Mouse (Mus musculus) hindbrain, embryonic 16.5 days (tissue): Measurements from ENCODE around the gene Hecw1. TPM values are rescaled to one million over a fixed set of nuclear protein-coding genes. Genes with fewer than 3 reads are reported as not detected.
A peak's percentile ranks its signal among the peaks of the same experiment; 100 is the strongest.

Experiments
- ATAC-seq: fragments of 200-750 bp; cut with Nextera tagmentation; 2 replicates; pipeline ENCODE4 v1.8.0; 2017; ENCODE audit warnings: moderate TSS enrichment, moderate library complexity
- H3K27ac ChIP-seq: fragments of 300-500 bp; sonication (generic); 2 replicates; pipeline ENCODE4 v1.5.1; 2014; ENCODE audit warnings: low read depth, mild to moderate bottlenecking, control low read depth, low read length, moderate library complexity
- H3K27me3 ChIP-seq: fragments of 300-500 bp; sonication (generic); replicated peaks from 2 replicates; pipeline ENCODE4 v1.6.1; 2014; ENCODE audit warnings: low read length; ENCODE audit not compliant: control insufficient read depth, insufficient read depth
- H3K36me3 ChIP-seq: fragments of 300-500 bp; sonication (generic); 2 replicates; pipeline ENCODE4 v1.6.1; 2014; ENCODE audit warnings: mild to moderate bottlenecking, low read length, moderate library complexity, mixed read lengths; ENCODE audit not compliant: control insufficient read depth, insufficient read depth
- H3K4me1 ChIP-seq: fragments of 300-500 bp; sonication (generic); 2 replicates; pipeline ENCODE4 v1.6.1; 2014; ENCODE audit warnings: low read depth, low read length; ENCODE audit not compliant: control insufficient read depth, insufficient read depth
- H3K4me2 ChIP-seq: fragments of 300-500 bp; sonication (generic); 2 replicates; pipeline ENCODE4 v1.6.1; 2014; ENCODE audit warnings: mild to moderate bottlenecking, low read length, control low read depth, moderate library complexity
- H3K4me3 ChIP-seq: fragments of 300-500 bp; sonication (generic); 2 replicates; pipeline ENCODE4 v1.5.1; 2014; ENCODE audit warnings: mild to moderate bottlenecking, low read length, control low read depth, moderate library complexity
- H3K9ac ChIP-seq: fragments of 300-500 bp; sonication (generic); 2 replicates; pipeline ENCODE4 v1.6.1; 2014; ENCODE audit warnings: low read depth, mild to moderate bottlenecking, control low read depth, low read length, moderate library complexity
- H3K9me3 ChIP-seq: fragments of 300-500 bp; sonication (generic); 2 replicates; pipeline ENCODE4 v1.6.1; 2014; ENCODE audit warnings: mild to moderate bottlenecking, low read length, moderate library complexity; ENCODE audit not compliant: control insufficient read depth
- WGBS: fragments of 180-500 bp; shearing (Covaris S2); extraction: QIAGEN DNeasy Blood & Tissue Kit; methylation state at CpG from one replicate; pipeline ENCODE4 v1.1.7; 2014; 5-methylcytosine and 5-hydroxymethylcytosine counted together
- polyA plus RNA-seq: library from polyadenylated mRNA; unstranded; fragments of >200 nt; fragmentation: Nextera tagmentation; extraction: Ambion mirVana; gene quantifications from 2 replicates; pipeline ENCODE4 v1.2.1, GENCODE M21; 2015

Gene Hecw1
- 37.9 and 38.9 TPM in 2 replicates for polyA plus RNA-seq

DNA sequence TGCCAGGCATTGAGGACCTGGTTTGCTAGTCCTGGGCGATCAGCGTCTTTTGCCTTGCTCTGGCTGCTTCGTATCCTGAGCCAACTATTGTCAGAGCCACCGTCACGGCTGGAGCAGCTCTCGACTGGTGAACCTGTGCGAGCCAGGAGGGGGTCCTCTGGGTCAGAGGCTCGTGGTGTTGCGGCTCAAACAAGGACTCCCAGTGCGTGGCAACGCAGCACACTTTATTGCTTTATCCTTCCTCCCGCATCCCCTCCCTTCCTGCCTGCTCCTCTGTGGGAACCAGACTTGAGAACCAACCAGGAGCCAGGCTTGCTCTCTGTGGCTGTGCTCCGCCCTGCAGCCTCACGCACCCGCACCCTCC lies at the start of gene Hecw1:
Hecw1 (minus strand) TSS at position 323 of the 364 bp plus-strand sequence.
- H3K4me3 ChIP-seq = peak within 1 kb of the TSS; percentile 55
- peak within 1 kb of the TSS; percentile 94 for H3K27ac ChIP-seq
- peak within 1 kb of the TSS; percentile 85 for H3K9ac ChIP-seq
- H3K4me1 ChIP-seq = peaks cover 12% of the 10 kb centered on the region
- ATAC-seq = peak; percentile 88
- no peaks in the 10 kb centered on the region for H3K27me3 ChIP-seq
- H3K9me3 ChIP-seq = no peaks in the 10 kb centered on the region
- H3K36me3 ChIP-seq = no peaks in the 10 kb centered on the region
- WGBS = under 1% methylated on average over 15 of the region's 15 CpGs
- H3K4me2 ChIP-seq = peak within 1 kb of the TSS; percentile 58

DNA sequence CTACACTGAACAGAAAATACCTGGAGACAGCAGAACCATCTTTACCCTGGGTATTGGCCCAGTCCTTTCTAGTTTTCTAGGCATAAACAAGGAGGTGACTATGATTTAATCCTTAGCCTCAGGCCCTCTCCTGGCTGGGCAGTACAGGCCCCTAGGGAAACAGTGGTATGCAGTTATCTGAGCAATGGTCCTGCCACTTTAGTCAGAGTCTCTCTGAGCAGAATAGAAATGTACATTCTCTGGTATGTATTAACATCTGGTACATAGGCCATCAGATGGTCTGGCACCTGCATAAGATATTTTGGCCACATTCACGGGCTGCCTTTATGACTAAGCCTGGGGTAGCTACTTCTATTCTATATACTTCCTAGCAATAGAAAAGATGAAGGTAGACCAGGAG lies 38.3 kb upstream of the Hecw1 start:
- Histone ChIP-seq H3K27ac (no peak overlapping the region), H3K9ac (no peak overlapping the region), H3K27me3 (no peaks in the 10 kb centered on the region), H3K9me3 (no peaks in the 10 kb centered on the region), H3K4me3 (no peak overlapping the region), H3K36me3 (no peaks in the 10 kb centered on the region), H3K4me2 (no peak overlapping the region), H3K4me1 (no peaks in the 10 kb centered on the region)
- no peak for ATAC-seq
- WGBS = 96% methylated on average over 1 of the region's 1 CpGs

DNA sequence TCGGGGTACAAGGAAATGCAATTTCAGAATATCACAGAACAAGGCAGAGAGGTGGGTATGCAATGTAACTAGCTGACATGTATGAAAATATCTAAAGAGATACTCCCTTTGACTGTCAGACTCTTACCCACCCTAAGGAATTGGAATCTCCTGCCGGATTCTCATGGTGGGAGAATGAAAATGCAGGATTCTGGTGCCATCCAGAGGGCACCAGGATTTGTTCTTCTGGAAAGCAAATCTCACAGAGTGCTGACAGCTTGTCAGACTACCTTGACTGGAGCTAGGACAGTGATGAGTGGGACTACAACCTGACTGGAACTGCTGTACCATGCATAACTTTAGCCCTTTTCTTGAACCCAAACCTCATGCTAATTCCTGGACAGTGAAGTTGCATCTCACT lies 29.6 kb upstream of the Hecw1 start:
- Histone ChIP-seq H3K4me3 (no peak overlapping the region), H3K27ac (no peak overlapping the region), H3K36me3 (no peaks in the 10 kb centered on the region), H3K9ac (no peak overlapping the region), H3K27me3 (no peaks in the 10 kb centered on the region), H3K4me1 (no peaks in the 10 kb centered on the region), H3K4me2 (no peak overlapping the region), H3K9me3 (no peaks in the 10 kb centered on the region)
- no peak for ATAC-seq
- 82% methylated on average over 2 of the region's 2 CpGs for WGBS

DNA sequence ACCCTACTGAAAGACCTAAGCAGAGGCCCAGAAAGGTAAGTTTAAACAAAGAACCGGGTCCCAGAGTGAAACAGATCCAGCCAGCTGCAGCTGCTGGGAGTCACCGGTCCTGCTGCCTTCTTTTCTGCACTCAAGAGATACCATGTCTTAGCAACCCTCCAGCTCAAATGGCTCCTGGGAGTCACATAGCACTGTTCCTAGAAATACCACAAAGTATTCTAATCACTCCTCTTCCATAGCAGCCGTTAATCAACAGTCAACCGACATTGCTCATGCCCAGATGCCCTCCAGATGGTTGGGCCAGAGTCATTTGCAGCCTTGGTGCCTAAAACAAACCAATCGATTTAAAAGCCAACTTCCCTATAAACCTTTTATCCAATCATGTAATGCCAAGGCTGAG lies 19.8 kb upstream of the Hecw1 start:
- no peaks in the 10 kb centered on the region for H3K27me3 ChIP-seq
- H3K9me3 ChIP-seq = no peaks in the 10 kb centered on the region
- no peak overlapping the region for H3K4me3 ChIP-seq
- H3K4me1 ChIP-seq = no peaks in the 10 kb centered on the region
- WGBS = 86% methylated on average over 5 of the region's 5 CpGs
- H3K36me3 ChIP-seq = no peaks in the 10 kb centered on the region
- H3K9ac ChIP-seq = no peak overlapping the region
- H3K4me2 ChIP-seq = no peak overlapping the region
- no peak for ATAC-seq
- H3K27ac ChIP-seq = no peak overlapping the region

DNA sequence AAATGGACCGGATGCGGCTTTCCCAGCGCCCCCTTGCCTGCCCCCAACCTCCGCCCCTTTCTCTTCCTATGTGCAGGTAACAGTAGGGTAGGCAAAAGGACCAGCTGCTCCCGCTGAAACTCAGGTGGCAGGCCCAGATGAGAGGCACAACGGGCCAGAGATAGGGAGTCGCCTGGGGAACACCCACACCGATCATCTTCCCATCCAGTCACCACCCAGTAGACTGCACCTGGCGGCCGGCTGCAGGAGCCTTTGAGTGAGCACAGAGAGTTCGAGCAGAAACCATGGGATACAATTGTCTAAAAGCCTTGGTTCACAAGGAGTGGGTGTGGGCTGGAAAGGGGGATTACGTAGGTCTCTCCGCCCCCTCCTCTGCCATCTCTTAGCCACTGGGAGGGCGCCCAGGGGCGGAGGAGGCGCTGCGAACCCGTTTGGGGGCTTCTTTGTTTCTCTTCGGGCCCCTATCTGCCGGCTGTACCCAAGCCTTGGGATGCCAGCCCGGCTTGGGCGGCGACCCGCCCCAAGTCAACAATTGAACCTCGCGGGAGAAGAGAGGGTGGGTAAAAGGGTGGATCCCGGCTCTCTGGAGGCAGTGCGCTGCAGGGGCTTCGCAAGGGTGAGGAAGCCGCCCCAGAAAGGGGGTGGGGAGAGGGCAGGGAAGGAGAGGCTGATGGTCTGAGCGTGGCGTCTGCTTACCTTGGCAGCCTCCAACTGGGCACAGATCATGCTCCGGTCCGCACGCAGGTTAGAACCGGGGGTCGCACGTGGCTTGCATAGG lies 711 bp downstream of the Hecw1 start:
- Histone ChIP-seq H3K4me2 (peak overlapping the region; percentile 58), H3K9me3 (no peaks in the 10 kb centered on the region)
- 0% methylated on average over 36 of the region's 38 CpGs for WGBS

DNA sequence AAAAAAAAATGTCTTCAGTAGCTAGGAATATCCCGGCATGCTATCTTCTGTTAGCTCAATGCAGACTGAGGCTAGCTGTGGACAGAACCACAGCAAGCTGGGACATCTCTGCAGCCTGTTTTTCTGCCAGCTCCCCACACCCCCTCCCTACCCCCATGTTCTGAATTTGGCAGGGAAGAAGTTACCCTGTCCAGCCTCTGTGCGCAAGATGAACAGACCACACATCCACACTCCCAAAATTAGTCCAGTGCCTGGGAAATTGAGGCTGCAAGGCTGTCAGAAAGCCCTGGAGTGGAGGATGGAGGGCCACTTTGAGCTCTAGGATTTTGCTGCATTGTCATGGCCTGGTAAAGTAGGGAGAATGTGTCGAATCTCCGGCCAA lies 1.3 kb downstream of the Hecw1 start:
- Histone ChIP-seq H3K4me2 (peak overlapping the region; percentile 58), H3K4me3 (peak overlapping the region; percentile 55), H3K4me1 (peaks cover 12% of the 10 kb centered on the region), H3K9ac (peak overlapping the region; percentile 85), H3K9me3 (no peaks in the 10 kb centered on the region), H3K36me3 (no peaks in the 10 kb centered on the region), H3K27me3 (no peaks in the 10 kb centered on the region), H3K27ac (peak overlapping the region; percentile 94)
- WGBS = 12% methylated on average over 4 of the region's 4 CpGs
- peak; percentile 16; the same call in 1 of the 2 replicates for ATAC-seq

More for the DNA sequence above, 711 bp downstream of the Hecw1 start:
- Histone ChIP-seq H3K36me3 (no peaks in the 10 kb centered on the region), H3K27me3 (no peaks in the 10 kb centered on the region), H3K4me1 (peaks cover 12% of the 10 kb centered on the region), H3K27ac (peak overlapping the region; percentile 94), H3K4me3 (peak overlapping the region; percentile 55), H3K9ac (peak overlapping the region; percentile 85)
- peak; percentile 93 for ATAC-seq

DNA sequence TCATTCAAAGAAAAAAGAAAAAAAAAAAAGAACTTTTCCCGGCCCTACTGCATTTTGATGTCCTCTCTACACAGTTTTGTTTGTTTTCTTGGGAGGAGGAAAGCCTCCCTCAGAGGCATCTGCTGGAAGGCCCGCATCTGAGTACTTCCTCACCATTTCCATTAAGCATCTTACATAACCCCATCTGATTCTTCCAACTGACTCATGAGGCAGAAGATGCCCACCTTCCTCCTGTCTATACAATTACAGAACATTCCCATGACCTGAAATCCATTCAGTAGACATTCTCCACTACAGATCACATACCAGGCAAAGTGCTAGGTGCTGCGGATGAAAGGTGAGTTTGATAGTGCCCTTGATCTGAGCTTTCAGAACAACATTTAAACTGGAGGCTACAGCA lies 3.4 kb downstream of the Hecw1 start:
- Histone ChIP-seq H3K27me3 (no peaks in the 10 kb centered on the region), H3K9ac (no peak overlapping the region), H3K4me1 (peaks cover 12% of the 10 kb centered on the region), H3K4me3 (peak overlapping the region; percentile 55), H3K4me2 (peak overlapping the region; percentile 58), H3K27ac (no peak overlapping the region), H3K9me3 (no peaks in the 10 kb centered on the region), H3K36me3 (no peaks in the 10 kb centered on the region)
- ATAC-seq = no peak
- 81% methylated on average over 3 of the region's 3 CpGs for WGBS

DNA sequence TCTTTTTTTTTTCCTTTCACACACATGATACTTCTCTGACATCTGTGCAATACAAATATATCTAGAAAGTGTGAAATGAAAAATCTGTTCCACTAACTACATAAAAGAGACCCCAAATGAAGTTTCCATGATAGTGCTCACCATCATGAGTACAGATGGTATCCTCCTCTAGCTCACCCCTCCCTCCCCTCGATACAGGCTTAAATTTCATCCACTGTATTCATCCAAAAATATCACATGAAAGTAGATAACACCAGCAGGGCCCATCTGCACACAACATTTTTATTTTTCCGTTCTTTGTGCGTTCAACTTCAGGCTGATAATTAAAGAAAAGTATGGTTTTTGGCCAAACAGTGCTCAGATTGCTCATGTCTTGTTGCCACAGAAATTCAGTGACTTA lies 5.5 kb downstream of the Hecw1 start:
- no peak overlapping the region for H3K4me2 ChIP-seq
- no peak overlapping the region for H3K4me3 ChIP-seq
- H3K27me3 ChIP-seq = no peaks in the 10 kb centered on the region
- H3K27ac ChIP-seq = no peak overlapping the region
- 89% methylated on average over 3 of the region's 3 CpGs for WGBS
- H3K36me3 ChIP-seq = no peaks in the 10 kb centered on the region
- no peak for ATAC-seq
- no peaks in the 10 kb centered on the region for H3K9me3 ChIP-seq
- H3K4me1 ChIP-seq = peaks cover 9% of the 10 kb centered on the region
- H3K9ac ChIP-seq = no peak overlapping the region

DNA sequence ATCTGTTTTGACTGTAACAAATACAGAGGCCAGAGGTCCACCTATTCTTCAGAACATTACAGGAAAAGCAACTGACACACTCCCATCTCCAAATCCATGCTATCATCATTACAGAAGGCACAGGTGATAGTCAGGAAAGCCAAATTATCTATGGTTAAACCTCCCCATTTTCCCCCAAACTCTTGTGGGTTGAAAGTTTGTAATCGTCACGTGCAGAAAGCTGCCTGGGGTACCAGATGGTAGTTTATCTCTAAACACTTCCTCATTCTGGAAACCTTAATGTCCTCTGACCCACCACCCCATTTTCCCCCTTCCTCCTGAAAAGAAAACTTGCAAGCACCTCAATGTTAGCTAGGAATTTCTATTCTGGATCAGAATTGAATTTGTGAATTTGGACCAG lies 7.9 kb downstream of the Hecw1 start:
- 76% methylated on average over 2 of the region's 2 CpGs for WGBS
- Histone ChIP-seq H3K9me3 (no peaks in the 10 kb centered on the region), H3K27me3 (no peaks in the 10 kb centered on the region), H3K4me1 (peaks cover 9% of the 10 kb centered on the region), H3K4me2 (no peak overlapping the region), H3K4me3 (no peak overlapping the region), H3K27ac (no peak overlapping the region), H3K9ac (no peak overlapping the region), H3K36me3 (no peaks in the 10 kb centered on the region)
- ATAC-seq = no peak
